Mouse (Mus musculus) myocyte (in vitro differentiated cells): Measurements from ENCODE around the gene Rhoh. TPM values are rescaled to one million over a fixed set of nuclear protein-coding genes. Genes with fewer than 3 reads are reported as not detected.

ENCODE experiments used
- H3K27me3 ChIP-seq: one replicate; pipeline ENCODE4 v1.6.1; 2011; ENCODE audit not compliant: control insufficient read depth, insufficient read depth, insufficient read length
- H3K36me3 ChIP-seq: one replicate; pipeline ENCODE4 v1.6.1; 2011; ENCODE audit not compliant: control insufficient read depth, insufficient read depth
- H3K4me2 ChIP-seq: one replicate; pipeline ENCODE4 v1.6.1; 2011; ENCODE audit warnings: low read depth, control low read depth
- H3K4me3 ChIP-seq: one replicate; pipeline ENCODE4 v1.5.1; 2011; ENCODE audit warnings: mild to moderate bottlenecking, control low read depth, moderate library complexity
- H3K79me2 ChIP-seq: one replicate; pipeline ENCODE4 v1.6.1; 2011; ENCODE audit not compliant: control insufficient read depth, insufficient read depth
- H3ac ChIP-seq: one replicate; pipeline ENCODE4 v1.6.1; 2011; ENCODE audit not compliant: control insufficient read depth, insufficient read length
- CEBPB ChIP-seq: IDR thresholded peaks from 2 replicates; pipeline ENCODE4 v1.6.1; 2011; ENCODE audit warnings: mild to moderate bottlenecking, moderate library complexity; ENCODE audit not compliant: poor library complexity, insufficient read depth, severe bottlenecking
- E2F4 ChIP-seq: IDR thresholded peaks from one replicate; pipeline ENCODE4 v1.6.1; 2011; ENCODE audit warnings: mild to moderate bottlenecking, control low read depth, moderate library complexity; ENCODE audit not compliant: insufficient read depth
- MAX ChIP-seq: IDR thresholded peaks from one replicate; pipeline ENCODE4 v1.6.1; 2011; ENCODE audit warnings: low read depth, mild to moderate bottlenecking, control low read depth
- MYOD1 ChIP-seq, 3 experiments: IDR thresholded peaks; one replicate each; pipeline ENCODE4 v1.6.1; 2011; ENCODE audit warnings: control low read depth in 2 of 3, low read depth in 2 of 3, mild to moderate bottlenecking in 2 of 3, moderate library complexity in 1 of 3; ENCODE audit not compliant: insufficient read length in 2 of 3, control insufficient read depth in 1 of 3
- MYOG ChIP-seq, 3 experiments: IDR thresholded peaks; one replicate each; pipeline ENCODE4 v1.6.1; 2011; ENCODE audit warnings: control low read depth in 2 of 3, low read depth in 2 of 3, mild to moderate bottlenecking in 2 of 3; ENCODE audit not compliant: insufficient read length in 2 of 3, control insufficient read depth in 1 of 3, insufficient read depth in 1 of 3
- POLR2A ChIP-seq: IDR thresholded peaks from one replicate; pipeline ENCODE4 v1.6.1; 2011; ENCODE audit warnings: low read depth, mild to moderate bottlenecking, control low read depth, moderate library complexity; ENCODE audit not compliant: insufficient read length
- POLR2AphosphoS2 ChIP-seq: IDR thresholded peaks from one replicate; pipeline ENCODE4 v1.6.1; 2011; ENCODE audit warnings: low read depth, control low read depth; ENCODE audit not compliant: insufficient read length
- REST ChIP-seq: IDR thresholded peaks from one replicate; pipeline ENCODE4 v1.6.1; 2011; ENCODE audit warnings: mild to moderate bottlenecking, control low read depth, moderate library complexity; ENCODE audit not compliant: insufficient read depth, insufficient read length
- SRF ChIP-seq: IDR thresholded peaks from one replicate; pipeline ENCODE4 v1.6.1; 2011; ENCODE audit warnings: low read depth; ENCODE audit not compliant: control insufficient read depth, insufficient read length
- TCF12 ChIP-seq: IDR thresholded peaks from one replicate; pipeline ENCODE4 v1.6.1; 2011; ENCODE audit warnings: mild to moderate bottlenecking, control low read depth; ENCODE audit not compliant: poor library complexity, insufficient read depth, severe bottlenecking
- TCF3 ChIP-seq: IDR thresholded peaks from one replicate; pipeline ENCODE4 v1.6.1; 2011; ENCODE audit warnings: low read depth, control low read depth; ENCODE audit not compliant: insufficient read length
- USF1 ChIP-seq: IDR thresholded peaks from one replicate; pipeline ENCODE4 v1.6.1; 2011; ENCODE audit warnings: low read depth, mild to moderate bottlenecking, control low read depth, moderate library complexity
- polyA plus RNA-seq: library from polyadenylated mRNA; unstranded; fragments of >200 nt; fragmentation: generic; extraction: Trizol; gene quantifications from one replicate; pipeline ENCODE4 v1.2.1, GENCODE M21; 2012; ENCODE audit warnings: missing spikeins

The Rhoh gene
- polyA plus RNA-seq, 1 experiment = 0.28 TPM

GRCm38 (mm10) chr5:65937998-65938715 lies 77.1 kb downstream of the Rhoh start:
- TF ChIP-seq MYOD1 (IDR thresholded peaks at IDR 0.05; ENCODE audit: control insufficient read depth in 1 of 3, insufficient read length in 2 of 3, low read depth in 2 of 3) = no peak
- no peak for TF ChIP-seq REST
- no peak for TF ChIP-seq TCF3
- TF ChIP-seq USF1 = peak; percentile 72
- TF ChIP-seq POLR2AphosphoS2 = no peak
- TF ChIP-seq CEBPB = no peak
- no peak for TF ChIP-seq TCF12
- TF ChIP-seq SRF = no peak
- H3K27me3 ChIP-seq = no peaks in the 10 kb centered on the region

GRCm38 (mm10) chr5:65941145-65941544 lies 80.1 kb downstream of the Rhoh start:
- no peak overlapping the region for H3ac ChIP-seq
- no peak overlapping the region for H3K4me2 ChIP-seq
- no peak for TF ChIP-seq TCF12
- TF ChIP-seq REST = no peak
- TF ChIP-seq MYOD1 (IDR thresholded peaks at IDR 0.05; ENCODE audit: control insufficient read depth in 1 of 3, insufficient read length in 2 of 3, low read depth in 2 of 3) = no peak
- no peak for TF ChIP-seq MAX
- TF ChIP-seq POLR2A = no peak
- TF ChIP-seq USF1 = no peak
- TF ChIP-seq E2F4 = no peak
- no peak for TF ChIP-seq MYOG (IDR thresholded peaks at IDR 0.05; ENCODE audit: control insufficient read depth in 1 of 3, insufficient read depth in 1 of 3, insufficient read length in 2 of 3, low read depth in 2 of 3)
- no peak for TF ChIP-seq TCF3
- TF ChIP-seq POLR2AphosphoS2 = no peak

More at GRCm38 (mm10) chr5:65937998-65938715, 77.1 kb downstream of the Rhoh start:
- Histone ChIP-seq H3ac (no peak overlapping the region), H3K36me3 (no peaks in the 10 kb centered on the region), H3K4me3 (no peak overlapping the region), H3K79me2 (no peaks in the 10 kb centered on the region), H3K4me2 (no peak overlapping the region)

More at GRCm38 (mm10) chr5:65941145-65941544, 80.1 kb downstream of the Rhoh start:
- no peak overlapping the region for H3K4me3 ChIP-seq
- no peaks in the 10 kb centered on the region for H3K36me3 ChIP-seq
- H3K27me3 ChIP-seq = no peaks in the 10 kb centered on the region
- H3K79me2 ChIP-seq = no peaks in the 10 kb centered on the region

Other genes with a start within 250 kb of the Rhoh start
- 17.5 TPM for gene Pds5a, start 162.9 kb upstream of the Rhoh start, polyA plus RNA-seq
- 1.9 TPM for gene N4bp2, start 97.7 kb upstream of the Rhoh start, polyA plus RNA-seq
- gene Chrna9, start 73.7 kb downstream of the Rhoh start, polyA plus RNA-seq = not detected
- gene 9130230L23Rik, start 143.1 kb downstream of the Rhoh start, polyA plus RNA-seq = 0.08 TPM